Mouse (Mus musculus) heart, adult 8-10 months (tissue): Measurements from ENCODE around the gene Nanos3. TPM values are rescaled to one million over a fixed set of nuclear protein-coding genes. Genes with fewer than 3 reads are reported as not detected.

Experiments used
- DNase-seq: peaks from one replicate; pipeline ENCODE4 v3.0.0; 2022; ENCODE audit warnings: low spot score
- total RNA-seq, 4 experiments: library from RNA; stranded (reverse); gene quantifications; 2 replicates each; pipeline ENCODE4 v1.2.4; 2022

The Nanos3 gene
- total RNA-seq, 4 experiments from 2014 or later = 0.98 to 1.7 (median 1.5) TPM

GRCm38 (mm10) chr8:84201545-84202245 is 16.7 kb upstream of the Nanos3 start:
- DNase-seq = peak; percentile 89

- DNase-seq = peak; percentile 87
Observed at GRCm38 (mm10) chr8:84200652-84201544, 15.9 kb upstream of the Nanos3 start.

- no peak for DNase-seq
Observed at GRCm38 (mm10) chr8:84200126-84200555, 15.1 kb upstream of the Nanos3 start.

- no peak for DNase-seq
Observed at GRCm38 (mm10) chr8:84199348-84200125, 14.5 kb upstream of the Nanos3 start.

- DNase-seq = no peak
Observed at GRCm38 (mm10) chr8:84198871-84199270, 13.9 kb upstream of the Nanos3 start.

- peak; percentile 93 for DNase-seq
Observed at GRCm38 (mm10) chr8:84197922-84198774, 13.1 kb upstream of the Nanos3 start.

- peak; percentile 96 for DNase-seq
Observed at GRCm38 (mm10) chr8:84197141-84197921, 12.3 kb upstream of the Nanos3 start.

GRCm38 (mm10) chr8:84194224-84194743 is 9.3 kb upstream of the Nanos3 start:
- no peak for DNase-seq

GRCm38 (mm10) chr8:84193566-84193965 is 8.5 kb upstream of the Nanos3 start:
- DNase-seq = no peak

- no peak for DNase-seq
Observed at GRCm38 (mm10) chr8:84193161-84193560, 8.1 kb upstream of the Nanos3 start.

- DNase-seq = peak; percentile 87
Observed at GRCm38 (mm10) chr8:84192555-84192954, 7.5 kb upstream of the Nanos3 start.

- DNase-seq = peak; percentile 86
Observed at GRCm38 (mm10) chr8:84192023-84192422, 7.0 kb upstream of the Nanos3 start.

- no peak for DNase-seq
Observed at GRCm38 (mm10) chr8:84190191-84190867, 5.3 kb upstream of the Nanos3 start.

GRCm38 (mm10) chr8:84189603-84190002 is 4.6 kb upstream of the Nanos3 start:
- DNase-seq = peak; percentile 92

- DNase-seq = no peak
Observed at GRCm38 (mm10) chr8:84188671-84189070, 3.7 kb upstream of the Nanos3 start.

GRCm38 (mm10) chr8:84187065-84187755 is 2.2 kb upstream of the Nanos3 start:
- peak; percentile 76 for DNase-seq

GRCm38 (mm10) chr8:84186547-84186946 is 1.5 kb upstream of the Nanos3 start:
- DNase-seq = peak; percentile 84
